Mouse (Mus musculus): ENCODE measurements at regions not wholly inside any gene's neighbourhood (a gene's known extent, or its start where the extent isn't known, plus 50 kb on each side); places are given as distances from the start of the nearest gene placed in this dataset.
A peak's percentile ranks its signal among the peaks of the same experiment; 100 is the strongest.

GRCm38 (mm10) chr1:103360701-103361100 is 1407.6 kb upstream of the Cdh20 start:
- DNase-seq (ENCODE audit: low spot score in 2 of 2), result no peak

DNA sequence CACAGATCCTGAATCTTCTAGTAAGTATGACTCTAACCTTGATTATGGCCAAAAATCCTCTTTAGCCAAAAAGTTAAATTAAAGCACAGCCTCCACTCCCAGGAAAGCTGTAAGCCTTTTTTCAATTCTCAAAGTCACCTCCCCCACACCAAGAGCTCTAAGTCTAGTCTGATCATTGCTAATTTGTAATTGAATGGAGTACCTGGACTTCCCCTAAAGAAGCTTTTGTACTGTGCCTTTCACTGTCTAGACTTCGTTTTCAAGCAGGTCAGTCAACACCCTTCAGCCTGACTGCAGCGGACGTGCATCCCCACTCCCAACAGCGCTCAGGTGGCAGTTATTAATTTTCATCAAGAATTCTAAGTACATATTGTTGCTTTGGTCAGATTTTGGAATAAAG is 1395.5 kb upstream of the Cdh20 start:
- DNase-seq (ENCODE audit: low spot score in 2 of 2), result no peak

DNA sequence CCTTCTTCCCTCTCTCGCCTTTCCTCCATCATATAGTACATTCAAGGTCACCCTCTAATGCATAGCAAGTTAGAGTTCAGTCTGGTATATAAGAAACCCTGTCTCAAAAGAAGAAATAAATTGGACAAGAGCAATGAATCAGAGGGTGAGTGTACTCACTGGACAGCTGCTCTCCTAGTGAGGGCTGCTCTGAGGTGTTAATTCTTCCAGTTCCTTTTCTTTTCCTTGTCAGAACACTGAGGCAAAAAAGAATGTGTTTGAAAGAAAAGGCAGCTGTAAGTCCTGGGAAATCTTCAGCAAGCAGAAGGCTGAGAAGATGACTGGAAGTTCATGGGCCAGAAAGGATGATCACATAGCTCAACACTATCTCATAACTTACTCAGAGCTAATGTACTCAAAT is 1348.2 kb upstream of the Cdh20 start:
- no peak for DNase-seq (ENCODE audit: low spot score in 2 of 2)

DNA sequence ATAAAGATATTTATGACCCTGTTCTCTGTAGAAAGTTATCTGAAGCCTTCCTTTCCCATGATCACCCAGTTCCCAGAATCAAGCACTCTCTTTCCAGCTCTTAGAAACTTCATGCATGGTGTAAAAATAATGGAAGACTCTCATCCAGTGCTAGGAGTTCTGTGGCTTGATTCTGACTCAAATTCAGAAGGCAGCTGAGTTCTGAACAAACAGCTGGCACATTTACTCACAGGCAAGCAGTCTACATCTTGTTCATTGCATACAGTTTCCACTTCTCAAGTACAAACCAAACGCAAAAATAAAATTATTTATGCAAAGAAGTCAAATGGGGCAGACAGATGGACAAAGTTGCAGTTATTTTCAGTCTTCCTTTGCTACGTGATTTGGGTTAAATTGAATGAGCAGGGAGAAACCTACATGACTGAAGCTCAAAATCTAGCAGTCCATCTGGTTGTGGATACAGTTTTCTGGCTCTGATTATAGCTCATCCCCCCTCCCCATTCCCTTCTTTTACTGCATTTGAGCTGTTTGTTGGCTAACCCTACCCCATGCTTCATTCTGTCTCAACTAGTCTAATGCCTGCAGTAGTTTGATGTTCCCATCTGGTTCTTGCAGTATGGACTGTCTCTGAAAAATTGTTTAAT is 1347.2 kb upstream of the Cdh20 start:
- DNase-seq (ENCODE audit: low spot score in 2 of 2), result peak in 1 of 2 experiments; percentile 3

GRCm38 (mm10) chr1:103421638-103422001 is 1346.7 kb upstream of the Cdh20 start:
- no peak for DNase-seq (ENCODE audit: low spot score in 2 of 2)

DNA sequence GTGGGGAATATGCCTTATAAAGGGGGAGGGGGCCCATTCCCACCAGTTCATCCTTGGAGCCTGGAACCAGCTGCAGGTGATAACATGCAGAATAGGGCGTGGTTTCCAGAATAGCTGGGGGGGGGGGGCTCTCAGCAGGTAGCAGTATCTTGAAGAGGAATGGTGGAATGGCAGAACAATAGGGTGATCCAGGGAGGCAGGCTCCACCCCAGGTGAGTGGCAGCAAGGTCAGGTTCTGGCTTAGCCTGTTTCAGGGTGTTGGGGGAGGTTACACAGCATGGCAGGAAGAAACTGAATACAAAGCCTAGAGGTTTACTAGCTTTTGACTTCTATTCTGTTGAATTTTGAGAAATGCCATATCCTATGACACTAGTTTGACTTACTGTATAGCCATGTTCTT is 1296.8 kb upstream of the Cdh20 start:
- no peak for DNase-seq (ENCODE audit: low spot score in 2 of 2)

DNA sequence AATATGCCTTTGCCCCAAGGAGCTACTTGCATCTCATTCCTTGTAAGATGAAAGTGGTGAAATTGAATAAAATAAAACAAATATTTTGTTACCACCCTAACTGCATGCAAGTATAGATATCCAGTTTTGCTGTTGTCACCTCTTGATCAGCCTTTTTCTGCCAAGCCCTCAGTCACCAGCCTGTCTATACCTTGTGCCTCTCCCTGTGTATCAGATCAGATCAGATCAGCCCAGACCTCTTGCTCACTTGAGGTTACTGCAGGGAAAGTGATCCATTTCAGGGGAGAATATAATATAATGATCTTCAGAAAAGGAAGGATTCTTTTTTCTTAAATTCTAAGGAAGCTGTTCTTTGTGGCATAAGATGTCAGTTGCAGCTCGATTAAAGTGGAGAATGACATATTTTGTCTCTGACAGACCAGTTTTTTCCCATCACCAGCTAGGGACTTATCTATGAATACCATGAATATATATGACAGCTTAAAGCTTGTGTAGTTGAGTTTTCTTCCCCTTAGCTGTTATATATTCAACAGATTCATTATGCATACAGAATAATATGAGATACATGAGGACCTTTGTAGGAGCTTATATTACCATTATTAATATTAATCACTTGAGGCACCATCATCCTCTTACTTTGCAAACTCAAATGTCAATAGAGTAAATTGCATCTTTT is 1264.7 kb upstream of the Cdh20 start:
- DNase-seq (ENCODE audit: low spot score in 2 of 2), result no peak

Measured in layer of hippocampus, adult 8-10 months (tissue).